Mouse (Mus musculus): ENCODE data around the gene Gpd1l.

The Gpd1l gene

GRCm38 (mm10) chr9:114930464-114931090, 3.2 kb downstream of the Gpd1l start:
- DNase-seq (ENCODE audit: low read depth, low spot score): no peak

- no peak for DNase-seq (ENCODE audit: low read depth, low spot score)
Observed at GRCm38 (mm10) chr9:114925571-114925970, 8.2 kb downstream of the Gpd1l start.

DNA sequence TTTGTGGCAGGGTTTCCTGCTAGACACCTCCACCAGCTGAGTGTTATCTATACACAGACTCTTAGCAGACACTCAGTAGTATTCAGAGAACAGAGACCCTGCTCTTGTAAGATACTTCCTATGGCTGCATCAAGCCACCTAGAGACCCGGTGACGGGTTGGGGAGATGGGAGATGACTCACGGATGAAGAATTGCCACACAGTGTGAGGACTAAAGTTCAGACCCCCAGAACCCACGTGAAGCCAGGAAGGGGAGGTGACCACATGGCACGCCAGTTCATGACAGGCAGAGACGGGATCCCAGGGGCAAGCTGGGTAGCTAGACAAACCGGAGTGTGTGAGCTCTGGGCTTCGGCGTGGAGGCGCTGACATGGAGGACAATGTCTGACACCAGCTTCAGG, 8.7 kb downstream of the Gpd1l start:
- DNase-seq (ENCODE audit: low read depth, low spot score): no peak

DNA sequence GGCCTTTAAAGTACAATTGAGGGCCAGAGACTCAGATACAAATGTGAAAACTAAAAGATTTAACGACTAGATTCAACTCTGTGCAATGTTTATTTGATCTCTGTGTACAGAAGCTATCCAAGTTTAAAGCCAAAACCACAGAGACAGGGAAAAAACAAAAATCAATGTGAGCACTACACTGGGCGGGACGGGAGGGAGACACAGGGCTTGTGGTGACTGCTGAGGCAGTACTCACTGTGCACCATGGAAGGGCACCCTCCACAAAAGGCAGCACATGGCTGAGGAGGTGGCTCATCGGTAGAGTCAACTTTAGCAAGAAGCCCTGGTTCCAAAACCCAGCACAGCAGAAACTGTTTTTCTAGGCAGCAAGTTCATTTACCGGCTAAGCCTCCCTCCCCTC, 9.3 kb downstream of the Gpd1l start:
- no peak for DNase-seq (ENCODE audit: low read depth, low spot score)

DNA sequence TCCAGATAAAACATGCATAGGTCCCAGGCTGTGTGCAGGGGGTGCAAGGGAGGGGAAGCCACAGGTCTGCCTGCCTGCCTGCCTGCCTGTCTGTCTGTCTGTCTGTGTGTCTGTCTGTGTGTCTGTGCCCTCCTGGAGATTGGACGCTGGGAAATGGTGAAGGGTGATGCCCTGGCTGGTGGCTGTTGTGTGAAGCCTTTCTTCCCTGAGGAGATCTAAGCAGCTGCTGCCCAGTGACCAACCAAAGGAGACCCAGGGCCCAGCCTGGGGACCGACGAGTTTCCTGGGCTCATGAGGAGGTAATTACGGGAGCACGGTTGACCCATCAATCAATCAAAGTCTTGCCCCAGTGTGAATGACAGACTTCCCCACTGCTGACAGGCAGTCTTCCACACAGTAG, 11.6 kb downstream of the Gpd1l start:
- no peak for DNase-seq (ENCODE audit: low read depth, low spot score)

- no peak for DNase-seq (ENCODE audit: low read depth, low spot score)
Observed at GRCm38 (mm10) chr9:114921352-114922081, 12.3 kb downstream of the Gpd1l start.

GRCm38 (mm10) chr9:114920569-114920968, 13.2 kb downstream of the Gpd1l start:
- no peak for DNase-seq (ENCODE audit: low read depth, low spot score)

DNA sequence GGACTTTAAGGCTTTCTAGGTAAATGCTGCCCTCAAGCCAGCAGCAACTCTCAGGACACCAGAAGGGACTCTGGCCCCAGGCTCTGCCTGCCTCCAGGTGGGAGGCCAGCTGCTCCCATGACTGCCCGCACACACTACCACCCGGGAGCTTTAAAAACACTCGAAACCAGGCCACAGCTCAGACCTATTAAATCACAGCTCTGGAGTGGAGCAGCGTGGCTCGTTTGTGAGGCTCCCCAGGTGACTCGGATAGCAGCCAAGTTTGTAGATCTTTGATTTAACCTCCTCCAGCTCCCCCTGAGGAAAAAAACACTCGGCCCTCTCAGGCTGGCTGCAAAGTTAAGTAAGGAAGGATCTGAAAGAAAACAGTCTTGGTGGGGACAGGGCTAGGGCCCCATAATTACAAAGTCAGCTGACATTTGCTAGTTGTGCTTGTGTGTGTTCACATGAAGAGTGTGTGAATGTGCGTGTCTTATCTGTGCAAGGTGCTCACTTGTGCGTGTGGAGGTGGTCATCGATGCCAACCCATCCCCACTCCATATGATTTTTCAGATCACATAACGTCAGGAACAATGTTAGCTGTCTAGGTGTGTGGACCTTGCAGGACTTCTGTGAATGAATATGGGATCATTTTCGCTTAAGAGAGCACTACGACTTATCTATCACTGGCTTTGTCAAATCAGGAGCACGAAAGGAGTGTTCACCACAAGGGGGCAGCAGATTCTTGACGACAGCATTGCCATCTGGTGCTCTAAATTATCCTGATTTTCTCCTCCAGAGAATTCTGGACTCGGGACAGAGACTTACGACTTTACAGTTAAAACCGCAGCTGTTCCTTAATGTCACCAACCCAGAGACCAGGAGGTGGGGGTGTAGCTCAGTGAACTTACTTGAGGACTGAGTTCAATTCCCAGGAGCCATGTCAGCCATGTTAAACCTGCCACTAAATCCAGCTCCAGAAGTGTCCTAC, 20.8 kb downstream of the Gpd1l start:
- DNase-seq (ENCODE audit: low read depth, low spot score): peak; percentile 82

GRCm38 (mm10) chr9:114907509-114907908, 26.3 kb downstream of the Gpd1l start:
- no peak for DNase-seq (ENCODE audit: low read depth, low spot score)

GRCm38 (mm10) chr9:114895919-114896318, 37.9 kb downstream of the Gpd1l start:
- no peak for DNase-seq (ENCODE audit: low read depth, low spot score)

DNA sequence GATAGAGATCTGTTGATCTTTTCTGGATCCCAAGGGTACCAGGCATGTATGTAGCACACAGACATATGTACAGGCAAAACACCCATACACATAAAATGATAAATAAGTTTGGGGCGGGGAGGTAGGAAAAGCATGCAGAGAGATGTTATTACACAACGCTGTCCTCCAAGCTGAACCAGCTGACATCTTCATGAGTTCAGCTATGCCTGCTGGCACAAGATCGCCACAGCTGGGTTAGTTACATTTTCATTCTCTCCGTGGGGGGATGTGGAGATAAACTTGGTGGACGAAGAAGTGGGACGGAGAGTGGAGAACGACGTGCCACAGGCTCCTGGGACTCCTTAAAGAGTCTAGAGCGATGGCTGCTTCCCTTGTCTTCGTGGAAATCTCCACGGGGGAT, 40.8 kb downstream of the Gpd1l start:
- DNase-seq (ENCODE audit: low read depth, low spot score): no peak

- no peak for DNase-seq (ENCODE audit: low read depth, low spot score)
Observed at GRCm38 (mm10) chr9:114890377-114890776, 43.4 kb downstream of the Gpd1l start.

DNA sequence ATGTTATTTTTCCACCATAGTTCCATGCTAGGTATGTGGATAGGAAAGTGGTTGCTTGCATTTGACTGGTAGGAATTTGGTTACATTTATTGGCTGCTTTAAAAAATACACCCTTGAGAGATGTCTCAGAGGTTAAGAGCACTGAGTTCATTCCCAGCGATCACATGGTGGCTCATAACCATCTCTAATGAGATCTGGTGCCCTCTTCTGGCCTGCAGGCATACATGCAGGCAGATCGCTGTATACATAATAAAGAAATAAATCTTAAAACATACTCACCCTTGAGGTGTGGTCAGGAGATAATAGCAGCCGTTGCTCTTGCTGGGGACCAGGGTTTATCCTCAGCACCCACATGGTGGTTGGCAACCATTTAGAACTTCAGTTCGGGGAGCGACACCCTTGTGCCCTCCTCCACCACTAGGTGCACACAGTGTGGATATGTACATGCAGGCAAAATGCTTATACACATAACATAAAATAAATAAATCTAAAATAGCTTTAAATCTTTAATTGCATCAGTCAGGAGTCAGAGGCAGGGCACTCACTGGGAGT, 44.9 kb downstream of the Gpd1l start:
- DNase-seq (ENCODE audit: low read depth, low spot score): no peak

DNA sequence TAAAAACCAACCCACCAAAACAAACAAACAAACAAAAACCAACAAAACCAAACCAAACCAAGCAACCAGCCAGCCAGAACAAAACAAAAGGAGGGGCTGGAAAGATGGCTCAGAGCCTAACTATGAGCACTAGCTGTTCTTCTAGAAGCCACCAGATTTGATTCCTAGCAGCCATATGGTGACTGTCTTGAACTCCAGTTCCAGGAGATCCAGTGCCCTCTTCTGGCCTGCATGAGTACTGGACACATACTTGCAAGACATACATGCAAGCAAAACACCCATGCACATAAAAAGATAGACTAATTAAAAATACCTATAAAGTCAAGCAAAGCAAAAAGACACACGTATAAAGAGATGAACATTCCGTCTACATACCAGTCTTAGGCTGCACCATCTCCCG, 46.1 kb downstream of the Gpd1l start:
- DNase-seq (ENCODE audit: low read depth, low spot score): peak; percentile 24

- no peak for DNase-seq (ENCODE audit: low read depth, low spot score)
Observed at GRCm38 (mm10) chr9:114885991-114886662, 47.7 kb downstream of the Gpd1l start.

DNA sequence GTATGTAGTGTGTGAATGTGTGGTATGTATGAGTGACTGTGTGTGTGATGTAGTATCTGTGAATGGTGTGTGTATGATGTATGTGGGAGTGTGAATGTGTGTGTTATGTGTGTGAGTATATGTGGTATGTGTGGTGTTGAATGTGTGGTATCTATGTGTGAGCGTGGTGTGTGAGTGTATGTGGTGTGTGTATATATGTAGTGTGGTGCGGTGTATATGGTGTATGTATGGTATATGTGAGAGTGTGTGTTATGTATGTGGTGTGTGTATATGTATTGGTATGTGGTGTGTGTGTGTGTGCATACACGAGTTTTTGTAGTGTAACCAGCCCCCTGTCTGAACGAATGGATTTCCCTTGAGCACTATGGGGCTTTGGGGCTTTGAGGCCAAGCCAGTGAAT, 48.2 kb downstream of the Gpd1l start:
- no peak for DNase-seq (ENCODE audit: low read depth, low spot score)

DNA sequence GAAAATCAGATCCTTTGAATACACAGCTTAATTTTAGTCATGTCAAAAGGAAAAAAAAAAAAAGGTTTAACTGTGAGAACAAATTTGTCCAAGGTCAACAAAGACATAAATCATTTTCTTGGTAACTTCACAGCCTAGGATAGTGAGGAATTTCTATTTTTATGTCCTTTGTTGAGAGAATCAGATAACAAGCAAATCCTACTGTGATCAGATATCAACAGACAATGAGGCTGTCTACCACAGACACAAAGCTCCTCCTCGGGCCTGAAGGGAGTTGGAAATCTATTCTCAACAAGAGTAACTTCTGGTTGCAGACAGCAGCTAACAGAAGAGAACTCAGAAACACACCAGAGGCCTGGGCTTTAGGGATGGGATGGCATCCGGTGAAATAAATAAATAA, 51.8 kb downstream of the Gpd1l start:
- no peak for DNase-seq (ENCODE audit: low read depth, low spot score)

DNA sequence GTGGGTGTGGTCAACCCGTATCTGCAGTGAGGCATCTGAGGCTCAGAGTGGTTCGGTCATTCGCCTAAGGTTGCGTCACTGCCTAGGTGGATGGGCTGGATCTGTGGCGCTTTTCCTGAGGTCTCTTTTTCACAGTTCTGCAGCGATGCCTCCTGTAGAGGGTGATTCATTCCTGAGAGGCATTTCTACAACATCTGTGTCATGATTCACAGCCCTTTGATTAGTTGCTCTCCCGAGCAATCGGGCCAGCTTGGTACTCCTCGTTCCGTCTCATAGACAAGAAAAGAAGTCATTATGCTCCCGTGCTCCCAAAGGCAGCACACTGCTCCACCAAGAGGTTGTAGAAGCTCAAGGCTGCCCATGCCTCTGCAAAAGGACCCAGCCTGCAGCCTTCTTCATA, 78.5 kb downstream of the Gpd1l start:
- no peak for DNase-seq (ENCODE audit: low read depth, low spot score)

- DNase-seq (ENCODE audit: low read depth, low spot score): no peak
Observed at GRCm38 (mm10) chr9:114854686-114855085, 79.1 kb downstream of the Gpd1l start.

GRCm38 (mm10) chr9:114853336-114853735, 80.5 kb downstream of the Gpd1l start:
- no peak for DNase-seq (ENCODE audit: low read depth, low spot score)

GRCm38 (mm10) chr9:114851419-114852190, 82.2 kb downstream of the Gpd1l start:
- no peak for DNase-seq (ENCODE audit: low read depth, low spot score)
